Mouse (Mus musculus) bone marrow, adult 2 months (tissue): ENCODE results near the gene Ginm1.

Experiments
- CTCF ChIP-seq: fragments of 200-500 bp; IDR thresholded peaks from 2 replicates; pipeline ENCODE4 v1.5.1; 2011; ENCODE audit warnings: low read length, control low read depth; ENCODE audit not compliant: control insufficient read depth, insufficient read depth
- POLR2A ChIP-seq: fragments of 200-500 bp; IDR thresholded peaks from 2 replicates; pipeline ENCODE4 v1.6.1; 2011; ENCODE audit warnings: low read depth, mild to moderate bottlenecking, control low read depth, low read length, borderline replicate concordance; ENCODE audit not compliant: control insufficient read depth

DNA sequence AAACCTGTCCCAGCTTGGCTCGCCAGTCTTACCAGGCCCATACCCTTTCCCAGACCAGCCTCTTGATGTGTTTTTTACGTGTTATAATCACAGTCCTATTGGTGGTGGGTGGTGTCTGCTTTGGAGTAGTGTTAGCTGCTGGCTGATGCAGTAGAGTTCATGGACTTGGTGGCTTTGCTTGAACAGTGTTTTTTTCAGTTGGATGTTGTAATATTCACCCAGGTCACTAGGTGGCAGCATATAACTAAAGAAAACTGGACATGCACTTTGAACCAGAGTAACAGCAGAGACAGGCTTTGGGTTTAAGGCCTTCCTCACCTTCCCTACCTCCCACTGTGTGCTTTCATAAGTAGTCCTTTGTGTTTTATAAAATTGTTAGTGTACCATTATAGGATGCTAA, 17.3 kb upstream of the Ginm1 start:
- peak; percentile 30 for TF ChIP-seq CTCF
- no peak for TF ChIP-seq POLR2A
